Mouse (Mus musculus) cortical plate, adult 2 months (tissue): ENCODE data around the gene Eya3.

Experiments
- CTCF ChIP-seq: fragments of 200-500 bp; IDR thresholded peaks from 2 replicates; pipeline ENCODE4 v1.5.1; 2011; ENCODE audit warnings: mild to moderate bottlenecking, control low read depth, low read length; ENCODE audit not compliant: insufficient read depth; ENCODE audit errors: extremely low read depth
- POLR2A ChIP-seq: fragments of 200-500 bp; IDR thresholded peaks from 2 replicates; pipeline ENCODE4 v1.6.1; 2011; ENCODE audit warnings: mild to moderate bottlenecking, low read length, control low read depth; ENCODE audit not compliant: insufficient read depth; ENCODE audit errors: extremely low read depth

- TF ChIP-seq CTCF (no peak), POLR2A (no peak)
Measured at GRCm38 (mm10) chr4:132647439-132647838, 8.7 kb downstream of the Eya3 start.
